Mouse (Mus musculus): ENCODE measurements around the gene Angptl8.
A peak's percentile ranks its signal among the peaks of the same experiment; 100 is the strongest.
"Not testable (repeated sequence)": the region's sequence is repeated elsewhere in the genome, so short reads cannot be mapped to it uniquely, and the experiment has no call there.

Gene Angptl8

DNA sequence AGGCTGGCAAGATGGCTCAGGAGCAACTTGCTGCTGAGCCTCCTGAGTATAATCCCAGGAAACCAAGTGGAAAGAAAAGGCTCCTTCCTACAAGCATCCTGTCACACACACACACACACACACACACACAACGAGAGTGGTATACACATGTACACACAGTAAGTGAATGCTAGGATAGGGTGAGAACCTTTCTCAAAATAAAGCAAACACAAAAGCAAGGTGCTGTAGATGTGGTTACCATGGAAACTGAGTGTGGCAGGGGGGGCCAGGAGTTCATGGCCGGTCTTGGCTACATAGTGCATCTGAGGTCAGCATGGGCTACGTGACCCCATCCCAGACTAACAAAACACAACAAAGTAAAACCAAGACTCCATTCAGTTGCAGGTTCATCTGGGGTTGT is 15.8 kb downstream of the Angptl8 start:
- DNase-seq: peak; percentile 39

- peak; percentile 91 for DNase-seq
Measured at GRCm38 (mm10) chr9:21852128-21853091, 17.1 kb downstream of the Angptl8 start, which contains the start of gene Dock6. Gene Dock6 (minus strand): TSS chr9:21852635.

- DNase-seq: no peak
Measured at GRCm38 (mm10) chr9:21853961-21854360, 18.7 kb downstream of the Angptl8 start.

GRCm38 (mm10) chr9:21854894-21855293 is 19.6 kb downstream of the Angptl8 start:
- no peak for DNase-seq

- DNase-seq: no peak
Measured at GRCm38 (mm10) chr9:21857501-21857900, 22.2 kb downstream of the Angptl8 start.

DNA sequence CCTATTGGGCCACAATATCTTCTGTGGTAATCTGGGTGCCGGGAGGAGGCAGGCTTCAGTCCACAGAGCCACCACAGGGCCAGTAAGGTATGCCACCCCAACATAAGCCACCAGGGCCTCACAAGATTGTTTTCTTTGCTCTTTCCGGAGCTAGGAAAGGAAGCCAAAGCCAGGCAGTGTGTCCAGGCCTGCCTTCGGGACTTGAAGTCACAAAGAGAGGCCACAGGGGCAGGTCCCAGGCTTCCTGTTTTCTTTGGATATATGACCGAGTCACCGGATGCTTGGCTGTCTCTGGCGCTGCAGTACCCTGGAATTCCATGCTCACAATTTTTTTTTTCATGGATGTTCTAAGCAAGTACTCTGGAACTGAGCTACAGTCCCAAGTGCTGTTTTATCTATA is 22.8 kb downstream of the Angptl8 start:
- peak; percentile 88 for DNase-seq

DNA sequence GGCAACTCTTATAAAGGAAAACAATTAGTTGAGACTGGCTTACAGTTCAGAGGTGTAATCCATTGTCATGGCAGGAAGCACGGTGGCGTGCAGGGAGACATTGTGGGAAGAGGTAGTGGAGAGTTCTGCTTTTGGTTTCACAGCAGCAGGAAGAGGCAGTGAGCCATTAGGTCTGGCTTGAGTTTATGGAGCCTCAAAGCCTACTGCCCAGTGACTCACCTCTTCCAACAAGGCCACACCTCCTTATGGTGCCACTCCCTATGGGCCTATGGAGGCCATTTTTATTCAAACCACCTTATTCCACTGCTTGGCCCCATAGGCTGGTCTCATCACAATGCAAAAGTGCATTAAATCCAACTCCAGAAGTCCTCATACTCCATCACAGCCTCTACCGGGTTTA is 24.3 kb downstream of the Angptl8 start:
- DNase-seq: no peak

DNA sequence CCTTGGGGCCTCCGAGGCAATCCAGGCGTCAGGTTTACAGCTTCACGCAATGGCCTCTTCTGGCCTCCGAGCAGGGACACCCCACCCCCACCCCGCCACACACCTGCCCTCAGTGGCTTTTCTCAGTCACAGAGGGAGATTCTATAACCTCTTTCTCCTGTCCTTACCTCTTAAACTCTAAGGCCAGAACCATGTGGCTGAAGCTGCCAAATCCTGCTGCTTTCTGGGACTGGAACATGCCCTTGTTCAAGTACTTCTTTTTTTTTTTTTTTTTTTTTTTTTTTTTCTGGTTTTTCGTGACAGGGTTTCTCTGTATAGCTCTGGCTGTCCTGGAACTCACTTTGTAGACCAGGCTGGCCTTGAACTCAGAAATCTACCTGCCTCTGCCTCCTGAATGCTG is 25.0 kb downstream of the Angptl8 start:
- not testable (repeated sequence) for DNase-seq

DNA sequence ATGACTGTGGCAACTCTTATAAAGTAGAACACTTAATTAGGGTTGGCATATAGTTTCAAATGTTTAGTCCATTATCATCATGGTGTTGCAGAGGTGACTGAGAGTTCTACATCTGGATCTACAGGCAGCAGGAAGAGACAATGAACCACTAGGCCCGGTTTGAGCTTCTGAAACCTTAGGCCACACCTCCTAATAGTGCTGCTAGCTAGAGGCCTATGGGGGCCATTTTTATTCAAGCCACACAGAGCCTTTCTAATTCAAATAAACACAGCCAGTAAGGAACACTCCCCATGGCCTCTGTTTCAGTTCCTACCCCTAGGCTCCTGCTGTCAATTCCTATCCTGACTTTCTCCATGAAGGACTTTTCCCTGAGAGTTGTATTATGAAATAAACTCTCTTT is 26.9 kb downstream of the Angptl8 start:
- DNase-seq: no peak

GRCm38 (mm10) chr9:21865673-21866398 is 30.5 kb downstream of the Angptl8 start:
- no peak for DNase-seq

DNA sequence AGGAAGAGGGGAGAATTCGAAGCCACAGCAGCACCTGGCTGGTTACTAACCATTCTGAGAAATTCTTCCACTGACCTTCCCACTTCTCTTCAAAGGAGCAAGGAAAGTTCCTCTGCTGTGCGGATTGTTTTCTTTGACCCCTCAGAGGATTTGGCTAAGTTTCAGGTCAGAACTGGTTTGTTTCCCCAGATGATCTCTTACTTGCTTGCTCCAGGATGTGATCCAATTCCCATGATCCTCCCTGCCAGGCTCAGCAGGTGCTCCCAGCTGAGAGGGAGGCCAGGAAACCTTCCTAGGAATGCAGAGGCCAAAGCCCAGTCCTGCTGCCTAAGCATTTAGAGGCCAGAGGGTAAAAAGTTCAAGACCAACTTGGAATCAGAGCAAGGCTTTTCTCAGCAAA is 31.3 kb downstream of the Angptl8 start:
- peak; percentile 46 for DNase-seq

DNA sequence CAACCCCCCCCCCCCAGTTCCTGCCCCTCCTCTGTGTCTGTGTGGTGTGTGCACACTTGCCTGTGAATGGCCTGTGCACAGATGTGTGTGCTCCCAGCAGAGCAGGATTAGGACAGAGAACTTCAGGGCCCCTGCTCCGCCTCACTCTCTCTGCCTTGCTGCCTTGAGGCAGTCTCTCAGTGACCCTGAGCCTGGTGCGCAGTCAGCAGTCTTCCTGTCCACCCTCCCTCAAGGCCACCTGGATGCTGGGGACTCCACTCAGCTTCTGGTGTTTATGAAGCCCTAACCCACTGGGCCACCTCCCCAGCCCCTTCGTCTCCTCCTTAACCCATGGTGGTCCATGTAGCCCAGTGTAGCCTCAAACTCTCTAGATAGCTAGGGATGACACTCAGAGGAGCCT is 32.4 kb downstream of the Angptl8 start:
- DNase-seq: no peak

DNA sequence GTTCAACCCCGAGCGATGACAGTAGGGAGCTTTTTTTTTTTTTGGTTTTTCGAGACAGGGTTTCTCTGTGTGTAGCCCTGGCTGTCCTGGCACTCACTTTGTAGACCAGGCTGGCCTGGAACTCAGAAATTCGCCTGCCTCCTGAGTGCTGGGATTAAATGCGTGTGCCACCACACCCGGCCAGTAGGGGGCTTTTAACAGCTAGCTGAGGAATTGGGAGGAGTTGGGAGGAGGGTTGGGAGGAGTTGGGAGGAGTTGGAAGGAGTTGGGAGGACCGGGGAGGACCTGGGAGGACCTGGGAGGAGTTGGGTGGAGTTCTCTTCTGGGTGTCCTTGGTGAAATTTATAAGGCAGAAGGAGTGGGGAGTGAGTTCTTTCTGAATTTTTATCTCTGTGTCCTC is 34.0 kb downstream of the Angptl8 start:
- DNase-seq: peak; percentile 88

GRCm38 (mm10) chr9:21870879-21871524 is 35.7 kb downstream of the Angptl8 start:
- DNase-seq: peak; percentile 68

DNA sequence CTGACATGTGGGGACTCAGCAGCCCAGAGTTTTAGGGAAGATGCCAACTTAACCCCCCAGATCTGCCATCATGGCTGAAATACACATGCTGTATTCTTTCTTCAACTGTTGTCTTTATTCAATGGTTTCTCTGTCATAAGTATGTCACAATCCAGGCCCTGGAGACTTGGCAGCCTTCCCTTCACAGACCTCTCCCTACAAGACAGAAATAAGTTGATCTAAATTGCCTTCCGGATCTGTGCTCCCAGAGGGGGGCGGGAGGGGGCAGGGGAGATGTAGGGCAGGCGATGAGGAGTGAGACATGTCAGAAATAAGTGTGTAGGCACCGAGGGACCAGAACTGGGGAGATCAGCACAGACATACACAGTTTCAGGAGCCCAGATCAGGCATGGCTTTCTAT is 36.9 kb downstream of the Angptl8 start:
- no peak for DNase-seq

DNA sequence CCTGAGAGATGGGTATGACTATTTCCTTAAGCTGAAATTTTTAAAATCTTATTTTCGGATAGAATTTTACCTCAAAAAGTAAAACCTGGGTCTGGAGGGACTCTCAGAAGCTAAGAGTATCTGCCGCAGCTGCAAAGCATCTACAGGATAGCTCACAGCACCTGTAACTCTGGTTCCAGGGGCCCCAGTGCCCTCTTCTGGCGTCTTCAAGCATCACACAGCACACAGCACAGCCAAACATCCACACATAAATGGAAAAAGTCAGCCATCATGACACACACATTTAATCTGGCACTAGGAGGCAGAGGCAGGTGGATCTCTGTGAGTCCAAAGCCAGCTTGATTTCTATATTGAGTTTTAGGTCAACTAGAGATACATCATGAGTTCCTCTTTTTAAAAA is 41.3 kb downstream of the Angptl8 start:
- no peak for DNase-seq

Data from lung, postnatal 36 days (tissue).